Mouse (Mus musculus) lung, embryonic 14.5 days (tissue): ENCODE results near the gene Slc30a2. TPM values are rescaled to one million over a fixed set of nuclear protein-coding genes. Genes with fewer than 3 reads are reported as not detected.
A peak's percentile ranks its signal among the peaks of the same experiment; 100 is the strongest.

Experiments used
- ATAC-seq: fragments of 200-750 bp; cut with Nextera tagmentation; 2 replicates; pipeline ENCODE4 v1.8.0; 2017; ENCODE audit warnings: mild to moderate bottlenecking, moderate TSS enrichment, moderate library complexity; ENCODE audit not compliant: insufficient read depth
- DNase-seq: peaks from one replicate; pipeline ENCODE4 v3.0.0-alpha.2; 2015
- H3K27ac ChIP-seq: fragments of 300-500 bp; sonication (generic); 2 replicates; pipeline ENCODE4 v1.5.1; 2014; ENCODE audit warnings: low read depth, mild to moderate bottlenecking, moderate library complexity
- H3K27me3 ChIP-seq: fragments of 300-500 bp; sonication (generic); 2 replicates; pipeline ENCODE4 v1.6.1; 2014; ENCODE audit warnings: low read length, control low read depth; ENCODE audit not compliant: insufficient read depth
- H3K36me3 ChIP-seq: fragments of 300-500 bp; sonication (generic); 2 replicates; pipeline ENCODE4 v1.6.1; 2014; ENCODE audit warnings: control low read depth; ENCODE audit not compliant: insufficient read depth
- H3K4me1 ChIP-seq: fragments of 300-500 bp; sonication (generic); 2 replicates; pipeline ENCODE4 v1.6.1; 2014; ENCODE audit warnings: antibody characterized with exemption, control low read depth; ENCODE audit not compliant: insufficient read depth
- H3K4me2 ChIP-seq: fragments of 300-500 bp; sonication (generic); 2 replicates; pipeline ENCODE4 v1.6.1; 2014; ENCODE audit warnings: mild to moderate bottlenecking
- H3K4me3 ChIP-seq: fragments of 300-500 bp; sonication (generic); 2 replicates; pipeline ENCODE4 v1.5.1; 2014; ENCODE audit warnings: low read depth, low read length
- H3K9ac ChIP-seq: fragments of 300-500 bp; sonication (generic); 2 replicates; pipeline ENCODE4 v1.6.1; 2014
- H3K9me3 ChIP-seq: fragments of 300-500 bp; sonication (generic); 2 replicates; pipeline ENCODE4 v1.6.1; 2016; ENCODE audit warnings: low read depth, low read length, control low read depth
- CTCF ChIP-seq: IDR thresholded peaks from 2 replicates; pipeline ENCODE4 v1.5.1; 2016; ENCODE audit warnings: antibody characterized with exemption, low read depth
- WGBS: fragments of 180-500 bp; shearing (Covaris S2); extraction: QIAGEN DNeasy Blood & Tissue Kit; methylation state at CpG from one replicate; pipeline ENCODE4 v1.1.7; 2014; 5-methylcytosine and 5-hydroxymethylcytosine counted together
- polyA plus RNA-seq: library from polyadenylated mRNA; unstranded; fragments of >200 nt; fragmentation: Nextera tagmentation; extraction: Ambion mirVana; gene quantifications from 2 replicates; pipeline ENCODE4 v1.2.1, GENCODE M21; 2014

The Slc30a2 gene
- polyA plus RNA-seq, 1 experiment from 2014 or later = 0.05 TPM

- 93% methylated on average over 5 of the region's 5 CpGs for whole genome bisulfite sequencing
- H3K9me3 ChIP-seq = peaks cover 4% of the 10 kb centered on the region; the same call in 1 of the 2 replicates
- no peak for TF ChIP-seq CTCF
- no peak overlapping the region for H3K27ac ChIP-seq
- H3K4me1 ChIP-seq = peaks cover 3% of the 10 kb centered on the region; the same call in 1 of the 2 replicates
- ATAC-seq (no peak), DNase-seq (no peak)
- no peak overlapping the region for H3K9ac ChIP-seq
- H3K36me3 ChIP-seq = no peaks in the 10 kb centered on the region
- H3K4me3 ChIP-seq = no peak overlapping the region
- H3K4me2 ChIP-seq = no peak overlapping the region
- H3K27me3 ChIP-seq = no peaks in the 10 kb centered on the region
These were observed 30.6 kb upstream of the Slc30a2 start for GRCm38 (mm10) chr4:134312341-134312740.

- no peak for ATAC-seq
- Histone ChIP-seq H3K4me2 (no peak overlapping the region), H3K9me3 (peaks cover 4% of the 10 kb centered on the region; the same call in 1 of the 2 replicates), H3K4me3 (no peak overlapping the region), H3K9ac (no peak overlapping the region), H3K4me1 (no peaks in the 10 kb centered on the region), H3K36me3 (no peaks in the 10 kb centered on the region), H3K27me3 (no peaks in the 10 kb centered on the region), H3K27ac (no peak overlapping the region)
- 91% methylated on average over 6 of the region's 6 CpGs for WGBS
- TF ChIP-seq CTCF = peak; percentile 51
- DNase-seq = no peak
These were observed 30.1 kb upstream of the Slc30a2 start for GRCm38 (mm10) chr4:134312901-134313300.

- peaks cover 4% of the 10 kb centered on the region; the same call in 1 of the 2 replicates for H3K9me3 ChIP-seq
- H3K27me3 ChIP-seq = no peaks in the 10 kb centered on the region
- DNase-seq (no peak), ATAC-seq (no peak)
- no peak overlapping the region for H3K4me2 ChIP-seq
- no peak for TF ChIP-seq CTCF
- no peaks in the 10 kb centered on the region for H3K4me1 ChIP-seq
- H3K36me3 ChIP-seq = no peaks in the 10 kb centered on the region
- no peak overlapping the region for H3K4me3 ChIP-seq
- no peak overlapping the region for H3K9ac ChIP-seq
- H3K27ac ChIP-seq = no peak overlapping the region
- WGBS = 75% methylated on average over 4 of the region's 4 CpGs
These were observed 28.8 kb upstream of the Slc30a2 start for GRCm38 (mm10) chr4:134314081-134314655.

GRCm38 (mm10) chr4:134314876-134315275 lies 28.1 kb upstream of the Slc30a2 start, which contains the start of gene Trim63:
Gene Trim63 (plus strand): TSS chr4:134315120.
- Histone ChIP-seq H3K36me3 (no peaks in the 10 kb centered on the region), H3K4me1 (no peaks in the 10 kb centered on the region), H3K27me3 (no peaks in the 10 kb centered on the region), H3K4me3 (no peak within 1 kb of the TSS), H3K4me2 (no peak within 1 kb of the TSS), H3K9ac (no peak within 1 kb of the TSS), H3K9me3 (peaks cover 4% of the 10 kb centered on the region; the same call in 1 of the 2 replicates), H3K27ac (no peak within 1 kb of the TSS)
- DNase-seq (no peak), ATAC-seq (no peak)
- no peak for TF ChIP-seq CTCF
- 35% methylated on average over 11 of the region's 11 CpGs for WGBS

GRCm38 (mm10) chr4:134315470-134315869 lies 27.5 kb upstream of the Slc30a2 start:
- DNase-seq = no peak
- Histone ChIP-seq H3K27me3 (no peaks in the 10 kb centered on the region), H3K4me1 (no peaks in the 10 kb centered on the region), H3K36me3 (no peaks in the 10 kb centered on the region), H3K9me3 (peaks cover 4% of the 10 kb centered on the region; the same call in 1 of the 2 replicates), H3K4me2 (no peak overlapping the region), H3K27ac (no peak overlapping the region), H3K9ac (no peak overlapping the region), H3K4me3 (no peak overlapping the region)
- ATAC-seq = no peak
- no peak for TF ChIP-seq CTCF
- 51% methylated on average over 9 of the region's 9 CpGs for WGBS

GRCm38 (mm10) chr4:134316390-134316789 lies 26.6 kb upstream of the Slc30a2 start:
- no peak overlapping the region for H3K9ac ChIP-seq
- peaks cover 4% of the 10 kb centered on the region; the same call in 1 of the 2 replicates for H3K9me3 ChIP-seq
- no peak overlapping the region for H3K4me3 ChIP-seq
- WGBS = 48% methylated on average over 16 of the region's 16 CpGs
- no peak overlapping the region for H3K4me2 ChIP-seq
- DNase-seq = no peak
- 0 out of 2 replicates have a peak, but pooled peaks have one; percentile 2 for TF ChIP-seq CTCF
- H3K4me1 ChIP-seq = no peaks in the 10 kb centered on the region
- no peaks in the 10 kb centered on the region for H3K36me3 ChIP-seq
- H3K27me3 ChIP-seq = no peaks in the 10 kb centered on the region
- ATAC-seq = no peak
- no peak overlapping the region for H3K27ac ChIP-seq

- ATAC-seq = no peak
- Histone ChIP-seq H3K4me3 (no peak overlapping the region), H3K27me3 (no peaks in the 10 kb centered on the region), H3K36me3 (no peaks in the 10 kb centered on the region), H3K4me2 (no peak overlapping the region), H3K9ac (no peak overlapping the region), H3K4me1 (no peaks in the 10 kb centered on the region), H3K27ac (no peak overlapping the region), H3K9me3 (no peaks in the 10 kb centered on the region)
- WGBS = 79% methylated on average over 5 of the region's 5 CpGs
- TF ChIP-seq CTCF = no peak
- DNase-seq = no peak
These were observed 23.9 kb upstream of the Slc30a2 start for GRCm38 (mm10) chr4:134319074-134319473.
